Mouse (Mus musculus): ENCODE data around the gene Tarbp1. TPM values are rescaled to one million over a fixed set of nuclear protein-coding genes. Genes with fewer than 3 reads are reported as not detected.

The Tarbp1 gene
- 3.6 and 3.7 TPM in 2 replicates for polyA plus RNA-seq (2015; fragmentation: Nextera tagmentation; extraction: Ambion mirVana)

GRCm38 (mm10) chr8:126474299-126475187 is at the start of gene Tarbp1:
Gene Tarbp1 (minus strand): TSS chr8:126475065.
- Histone ChIP-seq H3K9me3 (replicated peaks) (no peaks in the 10 kb centered on the region), H3K27ac (peak within 1 kb of the TSS; percentile 89), H3K4me2 (peak within 1 kb of the TSS; percentile 84), H3K4me3 (replicated peaks) (peak within 1 kb of the TSS; percentile 89), H3K4me1 (peaks cover 24% of the 10 kb centered on the region), H3K9ac (peak within 1 kb of the TSS; percentile 79), H3K36me3 (peaks cover 17% of the 10 kb centered on the region), H3K27me3 (peaks cover 6% of the 10 kb centered on the region; the same call in 1 of the 2 replicates)
- ATAC-seq (replicated peaks; ENCODE audit: low FRiP score): peak; percentile 94
- under 1% methylated on average over 124 of the region's 124 CpGs for WGBS

- H3K9me3 ChIP-seq (replicated peaks): no peaks in the 10 kb centered on the region
- ATAC-seq (replicated peaks; ENCODE audit: low FRiP score): no peak
- H3K27me3 ChIP-seq: no peaks in the 10 kb centered on the region
- H3K36me3 ChIP-seq: no peaks in the 10 kb centered on the region
- no peak overlapping the region for H3K4me2 ChIP-seq
- H3K4me1 ChIP-seq: peaks cover 35% of the 10 kb centered on the region
- no peak overlapping the region for H3K9ac ChIP-seq
- peak overlapping the region; percentile 80 for H3K27ac ChIP-seq
- 65% methylated on average over 18 of the region's 18 CpGs for WGBS
- no peak overlapping the region for H3K4me3 ChIP-seq (replicated peaks)
These were observed 49.5 kb upstream of the Tarbp1 start for GRCm38 (mm10) chr8:126524233-126524985.

- Histone ChIP-seq H3K9ac (no peak overlapping the region), H3K4me2 (no peak overlapping the region)
- no peak for ATAC-seq (replicated peaks; ENCODE audit: low FRiP score)
These were observed 48.3 kb upstream of the Tarbp1 start for GRCm38 (mm10) chr8:126523060-126523574.

GRCm38 (mm10) chr8:126519447-126519975 is 44.6 kb upstream of the Tarbp1 start:
- H3K27ac ChIP-seq: no peak overlapping the region
- H3K9me3 ChIP-seq (replicated peaks): no peaks in the 10 kb centered on the region
- H3K4me2 ChIP-seq: no peak overlapping the region
- no peak for ATAC-seq (replicated peaks; ENCODE audit: low FRiP score)
- H3K9ac ChIP-seq: no peak overlapping the region
- H3K4me1 ChIP-seq: peaks cover 21% of the 10 kb centered on the region
- H3K27me3 ChIP-seq: no peaks in the 10 kb centered on the region
- no peak overlapping the region for H3K4me3 ChIP-seq (replicated peaks)
- WGBS: 90% methylated on average over 4 of the region's 4 CpGs
- no peaks in the 10 kb centered on the region for H3K36me3 ChIP-seq

More at GRCm38 (mm10) chr8:126523060-126523574, 48.3 kb upstream of the Tarbp1 start:
- no peak overlapping the region for H3K4me3 ChIP-seq (replicated peaks)
- H3K27me3 ChIP-seq: no peaks in the 10 kb centered on the region
- 83% methylated on average over 11 of the region's 11 CpGs for WGBS
- H3K9me3 ChIP-seq (replicated peaks): no peaks in the 10 kb centered on the region
- peaks cover 28% of the 10 kb centered on the region for H3K4me1 ChIP-seq
- H3K36me3 ChIP-seq: no peaks in the 10 kb centered on the region
- no peak overlapping the region for H3K27ac ChIP-seq

- Histone ChIP-seq H3K9ac (peak overlapping the region; percentile 31; the same call in 1 of the 2 replicates), H3K27me3 (no peaks in the 10 kb centered on the region), H3K27ac (peak overlapping the region; percentile 73), H3K4me2 (peak overlapping the region; percentile 62), H3K4me3 (replicated peaks) (peak overlapping the region; percentile 32), H3K4me1 (peaks cover 17% of the 10 kb centered on the region), H3K9me3 (replicated peaks) (no peaks in the 10 kb centered on the region), H3K36me3 (no peaks in the 10 kb centered on the region)
- WGBS: 8% methylated on average over 27 of the region's 27 CpGs
- ATAC-seq (replicated peaks; ENCODE audit: low FRiP score): peak; percentile 53
These were observed 42.0 kb upstream of the Tarbp1 start for GRCm38 (mm10) chr8:126516620-126517577.

- no peak overlapping the region for H3K27ac ChIP-seq
These were observed 39.4 kb upstream of the Tarbp1 start for GRCm38 (mm10) chr8:126514011-126514964.

GRCm38 (mm10) chr8:126510866-126511265 is 36.0 kb upstream of the Tarbp1 start:
- no peak overlapping the region for H3K9ac ChIP-seq
- no peaks in the 10 kb centered on the region for H3K27me3 ChIP-seq
- WGBS: 75% methylated on average over 3 of the region's 3 CpGs
- no peak for ATAC-seq (replicated peaks; ENCODE audit: low FRiP score)
- no peak overlapping the region for H3K27ac ChIP-seq
- no peak overlapping the region for H3K4me2 ChIP-seq
- H3K36me3 ChIP-seq: no peaks in the 10 kb centered on the region
- no peaks in the 10 kb centered on the region for H3K9me3 ChIP-seq (replicated peaks)
- H3K4me1 ChIP-seq: no peaks in the 10 kb centered on the region
- H3K4me3 ChIP-seq (replicated peaks): no peak overlapping the region

More at GRCm38 (mm10) chr8:126514011-126514964, 39.4 kb upstream of the Tarbp1 start:
- Histone ChIP-seq H3K4me1 (peaks cover 17% of the 10 kb centered on the region), H3K4me2 (no peak overlapping the region), H3K36me3 (no peaks in the 10 kb centered on the region), H3K9ac (no peak overlapping the region), H3K4me3 (replicated peaks) (no peak overlapping the region), H3K27me3 (no peaks in the 10 kb centered on the region), H3K9me3 (replicated peaks) (no peaks in the 10 kb centered on the region)
- no peak for ATAC-seq (replicated peaks; ENCODE audit: low FRiP score)
- 55% methylated on average over 10 of the region's 10 CpGs for WGBS

- Histone ChIP-seq H3K4me3 (replicated peaks) (no peak overlapping the region), H3K4me2 (no peak overlapping the region), H3K4me1 (peaks cover 3% of the 10 kb centered on the region; the same call in 1 of the 2 replicates), H3K9ac (no peak overlapping the region), H3K27ac (no peak overlapping the region), H3K9me3 (replicated peaks) (no peaks in the 10 kb centered on the region), H3K36me3 (no peaks in the 10 kb centered on the region), H3K27me3 (no peaks in the 10 kb centered on the region)
- 87% methylated on average over 6 of the region's 6 CpGs for WGBS
- no peak for ATAC-seq (replicated peaks; ENCODE audit: low FRiP score)
These were observed 34.8 kb upstream of the Tarbp1 start for GRCm38 (mm10) chr8:126509635-126510034.

- no peaks in the 10 kb centered on the region for H3K36me3 ChIP-seq
- H3K4me3 ChIP-seq (replicated peaks): no peak overlapping the region
- H3K9ac ChIP-seq: no peak overlapping the region
- no peak overlapping the region for H3K4me2 ChIP-seq
- no peaks in the 10 kb centered on the region for H3K9me3 ChIP-seq (replicated peaks)
- H3K4me1 ChIP-seq: peaks cover 6% of the 10 kb centered on the region; the same call in 1 of the 2 replicates
- 83% methylated on average over 8 of the region's 8 CpGs for WGBS
- H3K27ac ChIP-seq: no peak overlapping the region
- ATAC-seq (replicated peaks; ENCODE audit: low FRiP score): no peak
- H3K27me3 ChIP-seq: no peaks in the 10 kb centered on the region
These were observed 34.2 kb upstream of the Tarbp1 start for GRCm38 (mm10) chr8:126508871-126509586.

GRCm38 (mm10) chr8:126508221-126508620 is 33.4 kb upstream of the Tarbp1 start:
- Histone ChIP-seq H3K4me1 (peaks cover 10% of the 10 kb centered on the region; the same call in 1 of the 2 replicates), H3K9me3 (replicated peaks) (no peaks in the 10 kb centered on the region), H3K4me3 (replicated peaks) (no peak overlapping the region), H3K27ac (no peak overlapping the region), H3K27me3 (no peaks in the 10 kb centered on the region), H3K4me2 (no peak overlapping the region), H3K36me3 (no peaks in the 10 kb centered on the region), H3K9ac (no peak overlapping the region)
- 95% methylated on average over 2 of the region's 2 CpGs for WGBS
- ATAC-seq (replicated peaks; ENCODE audit: low FRiP score): no peak

All from kidney, embryonic 15.5 days (tissue).